Mouse (Mus musculus) urinary bladder, postnatal 4 days (tissue): ENCODE results near the gene Fgfr2.

ENCODE experiments used
- DNase-seq, 2 experiments: peaks; one replicate each; pipeline ENCODE4 v3.0.0; 2021 to 2022; ENCODE audit warnings: low spot score in 2 of 2

Gene Fgfr2

GRCm38 (mm10) chr7:130985193-130985592, 2138.0 kb downstream of the Fgfr2 start:
- no peak for DNase-seq

DNA sequence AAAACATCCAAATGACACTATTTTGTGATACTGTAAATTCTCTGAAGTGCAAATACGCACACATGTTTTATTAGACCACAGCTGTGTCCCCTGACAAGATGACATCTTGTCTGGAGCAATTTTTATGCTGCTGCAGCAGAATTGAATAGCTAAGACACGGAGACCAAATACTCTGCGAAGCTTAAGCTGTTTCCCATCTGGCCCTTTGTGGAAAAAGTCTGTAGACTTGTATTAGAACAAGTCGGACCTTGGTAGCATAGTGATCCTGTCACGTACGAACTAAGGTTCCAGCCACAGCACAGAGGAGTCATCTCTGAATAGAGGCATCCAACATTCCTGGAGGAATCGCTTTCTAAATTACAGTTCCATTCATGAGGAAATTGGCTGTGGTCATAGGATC, 2138.9 kb downstream of the Fgfr2 start:
- DNase-seq = no peak

GRCm38 (mm10) chr7:130982881-130983280, 2140.3 kb downstream of the Fgfr2 start:
- DNase-seq = no peak

DNA sequence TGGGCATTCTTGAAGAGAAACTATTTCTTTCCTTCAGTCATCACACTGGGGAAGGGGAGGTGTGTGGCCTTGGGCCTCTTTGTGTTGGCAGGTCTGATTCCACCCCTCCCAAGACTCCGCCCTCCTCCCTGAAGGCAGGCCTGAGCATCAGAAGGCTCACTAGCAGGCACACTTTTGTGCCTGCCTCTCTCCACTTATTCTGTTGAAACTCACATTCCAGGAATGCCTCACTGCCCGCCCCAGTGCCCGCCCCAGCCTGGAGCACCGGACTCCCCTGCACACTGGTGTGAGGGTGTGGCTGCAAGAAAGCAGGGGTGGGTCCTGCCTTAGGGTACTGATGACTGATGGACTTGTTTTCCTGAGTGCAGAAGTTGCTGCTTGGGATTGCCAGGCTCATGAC, 2140.8 kb downstream of the Fgfr2 start:
- DNase-seq = peak in 1 of 2 experiments; percentile 50

DNA sequence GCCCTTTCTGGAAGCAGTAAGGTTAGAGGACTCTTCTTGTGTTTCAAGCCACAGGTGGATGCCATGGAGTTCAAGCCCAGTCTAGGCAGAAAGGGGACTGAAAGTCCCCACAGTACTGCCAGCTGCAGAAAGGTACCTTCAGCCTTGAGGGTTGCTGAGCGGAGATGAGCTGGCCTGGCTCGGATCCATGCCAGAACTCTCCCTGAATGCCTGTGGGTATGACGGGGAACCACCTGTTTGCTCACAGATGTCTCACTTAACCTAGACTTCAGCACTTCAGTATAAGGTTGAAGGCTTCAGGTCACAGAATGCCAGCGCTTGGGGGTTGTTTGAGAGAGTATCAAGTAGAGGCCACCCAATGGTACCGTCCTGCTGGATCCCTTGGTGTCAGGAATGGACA, 2143.0 kb downstream of the Fgfr2 start:
- DNase-seq = no peak

DNA sequence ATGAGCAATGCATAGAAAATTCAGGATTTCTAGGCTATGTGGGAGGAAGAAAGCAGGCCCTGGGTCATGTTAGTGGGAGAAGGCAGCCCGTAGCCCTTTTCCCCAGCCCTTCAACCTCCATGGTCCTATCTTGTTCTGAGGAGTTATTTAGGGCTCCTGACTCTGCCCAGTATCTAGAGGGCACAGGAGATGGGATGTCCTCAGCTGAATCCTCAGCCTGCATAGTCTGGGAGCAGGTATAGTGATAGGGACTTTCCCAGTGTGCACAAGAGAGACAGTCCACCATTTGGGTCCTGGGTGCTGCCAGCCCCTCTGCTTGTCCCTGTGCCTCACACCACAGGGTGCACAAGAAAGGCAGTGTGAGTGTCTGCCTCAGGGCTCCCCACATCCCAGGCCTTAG, 2144.6 kb downstream of the Fgfr2 start:
- DNase-seq = no peak

GRCm38 (mm10) chr7:130977794-130978521, 2145.2 kb downstream of the Fgfr2 start:
- peak; percentile 81 to 85 for DNase-seq

DNA sequence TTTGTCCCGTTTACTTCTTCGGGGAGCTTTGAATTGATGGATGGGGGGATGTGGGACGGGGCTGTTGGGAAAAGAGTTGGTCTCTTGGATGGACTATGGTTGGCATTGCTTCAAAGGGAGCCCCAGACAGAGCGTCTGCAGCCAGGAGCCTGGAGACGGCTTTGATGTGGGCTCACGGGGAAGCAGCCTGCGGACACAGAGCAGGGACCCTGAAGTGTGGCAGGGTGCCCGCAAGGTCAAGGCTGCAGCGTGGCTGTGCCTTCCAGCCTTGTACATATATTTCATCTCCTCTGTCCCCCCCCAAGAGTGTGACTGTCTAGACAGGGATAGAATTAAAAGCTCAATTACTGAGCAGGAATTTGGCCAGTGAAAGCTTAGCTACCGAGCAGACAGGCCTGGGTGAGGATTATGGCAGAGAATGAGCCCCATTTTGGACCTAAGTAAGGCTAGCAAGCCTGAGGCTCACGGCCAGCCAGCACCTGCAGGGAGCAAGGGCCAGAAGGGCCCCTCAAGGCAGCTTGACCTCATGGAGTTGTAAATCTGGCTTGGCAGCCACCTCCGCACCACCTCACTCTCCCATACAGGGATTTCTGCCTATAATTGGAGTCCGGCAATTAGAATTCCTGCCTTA, 2146.7 kb downstream of the Fgfr2 start:
- DNase-seq = no peak

- DNase-seq = no peak
These were observed 2150.4 kb downstream of the Fgfr2 start for GRCm38 (mm10) chr7:130972767-130973166.

GRCm38 (mm10) chr7:130969507-130969906, 2153.6 kb downstream of the Fgfr2 start:
- DNase-seq = no peak

- no peak for DNase-seq
These were observed 2154.1 kb downstream of the Fgfr2 start for GRCm38 (mm10) chr7:130969076-130969475.

DNA sequence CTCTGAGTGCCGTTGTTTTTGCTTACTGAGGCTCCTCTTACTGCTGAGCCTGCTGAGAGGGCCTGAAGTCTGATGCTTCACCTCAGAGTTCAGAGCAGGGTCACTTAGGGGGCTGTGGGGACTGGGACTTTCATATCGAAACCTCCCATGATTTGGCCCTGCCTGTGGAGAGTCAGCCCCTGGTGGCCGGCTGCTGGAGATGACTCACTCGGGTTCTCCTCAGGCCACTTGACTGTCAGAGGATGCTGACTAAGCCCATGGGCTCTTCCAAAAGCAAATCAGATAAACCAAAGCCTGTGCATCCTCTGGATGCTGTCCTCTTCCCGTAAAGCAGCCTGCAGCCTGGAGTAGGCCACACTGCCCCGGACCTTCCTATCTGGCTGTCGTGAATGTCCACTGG, 2154.6 kb downstream of the Fgfr2 start:
- DNase-seq = no peak

GRCm38 (mm10) chr7:130967901-130968300, 2155.2 kb downstream of the Fgfr2 start:
- DNase-seq = no peak

GRCm38 (mm10) chr7:130966876-130967275, 2156.3 kb downstream of the Fgfr2 start:
- DNase-seq = no peak

- DNase-seq = no peak
These were observed 2156.7 kb downstream of the Fgfr2 start for GRCm38 (mm10) chr7:130966451-130966850.

- peak in 1 of 2 experiments; percentile 60 for DNase-seq
These were observed 2157.2 kb downstream of the Fgfr2 start for GRCm38 (mm10) chr7:130965909-130966365.

GRCm38 (mm10) chr7:130965396-130965795, 2157.8 kb downstream of the Fgfr2 start:
- no peak for DNase-seq

DNA sequence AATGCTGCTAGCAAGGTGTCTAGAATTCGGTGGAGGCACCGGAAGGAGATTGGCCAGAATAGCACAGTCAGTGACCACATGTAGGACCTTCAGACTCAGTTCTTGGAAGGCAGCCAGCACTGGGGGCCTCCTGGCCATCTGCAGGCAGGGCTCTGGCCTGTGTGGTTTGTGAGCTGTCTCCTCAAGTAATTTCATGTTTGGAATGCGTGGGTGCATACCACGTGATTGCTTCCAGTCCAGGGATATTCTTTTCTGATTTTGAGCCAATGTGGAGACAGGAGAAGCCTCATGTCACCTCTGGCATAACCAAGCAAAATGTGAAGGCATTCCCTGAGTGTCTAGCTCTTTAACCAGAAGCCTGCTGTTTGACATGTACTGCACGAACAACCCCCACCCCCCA, 2158.5 kb downstream of the Fgfr2 start:
- peak; percentile 75 to 77 for DNase-seq

GRCm38 (mm10) chr7:130961429-130961828, 2161.7 kb downstream of the Fgfr2 start:
- no peak for DNase-seq

- DNase-seq = peak; percentile 71 to 76
These were observed 2163.3 kb downstream of the Fgfr2 start for GRCm38 (mm10) chr7:130959868-130960267.

DNA sequence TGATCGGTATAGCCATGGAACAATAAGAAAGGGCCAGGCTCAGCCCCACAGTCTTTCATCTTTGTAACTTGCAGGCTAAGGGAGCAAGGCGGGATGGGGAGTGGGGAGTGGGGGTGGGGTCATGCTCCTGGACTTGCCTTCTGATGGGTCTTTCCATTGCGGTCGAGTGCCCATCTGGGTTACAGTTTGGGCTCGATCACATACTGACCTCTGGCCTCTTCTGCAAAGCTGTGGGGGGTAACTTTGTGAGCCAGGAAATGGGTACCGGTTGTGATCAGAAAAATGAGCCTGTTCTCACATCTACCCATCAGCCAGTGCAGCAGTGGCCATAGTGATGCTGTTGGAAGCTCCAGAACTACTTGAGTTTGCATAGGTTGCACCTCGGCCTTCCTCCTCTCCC, 2164.6 kb downstream of the Fgfr2 start:
- DNase-seq = no peak

DNA sequence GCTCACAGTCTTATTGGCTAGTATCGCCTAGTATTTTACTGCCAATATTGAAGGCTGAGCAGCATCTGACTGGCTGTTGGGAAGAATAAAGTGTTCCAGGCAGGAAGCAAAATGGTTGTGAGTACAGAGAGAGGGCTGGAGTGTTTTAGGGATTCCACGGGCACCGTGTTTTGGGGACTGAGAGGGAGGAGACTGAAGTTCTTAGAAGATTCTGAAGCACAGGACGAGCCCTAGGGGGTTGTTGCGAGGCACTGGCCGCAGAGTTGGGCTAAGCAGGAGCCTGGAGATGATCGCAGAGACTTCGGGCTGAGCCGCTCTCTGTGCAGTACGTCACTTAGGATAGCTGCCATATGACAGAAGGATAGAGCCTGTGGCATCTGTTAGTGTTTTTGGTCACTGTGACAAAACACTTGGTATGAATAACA, 2169.0 kb downstream of the Fgfr2 start:
- DNase-seq = no peak

DNA sequence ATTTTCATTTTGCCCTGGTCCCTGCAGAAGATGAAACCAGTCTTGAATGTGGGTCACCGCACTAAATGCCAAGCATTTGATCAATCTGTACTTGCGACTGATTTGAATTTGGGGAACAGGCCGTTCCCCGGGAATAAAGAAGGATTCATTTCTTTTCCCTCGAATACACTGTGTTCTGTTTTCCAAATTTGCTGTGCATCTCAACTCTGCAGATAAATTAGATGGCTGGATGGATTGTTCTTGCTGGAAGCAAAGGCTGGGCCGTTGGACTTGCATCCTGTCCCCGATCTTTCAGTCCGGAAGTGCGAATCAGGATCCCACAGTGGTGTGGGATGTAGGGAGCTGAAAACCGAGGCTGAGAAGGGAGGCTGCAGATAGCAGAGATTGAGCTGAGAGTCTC, 2169.8 kb downstream of the Fgfr2 start:
- no peak for DNase-seq
